Mouse (Mus musculus) T-cell, adult 2 months (primary cell): ENCODE results near the gene Cgn.
"Not testable (repeated sequence)": the region's sequence is repeated elsewhere in the genome, so short reads cannot be mapped to it uniquely, and the experiment has no call there.

Experiments used
- DNase-seq: peaks from one replicate; pipeline ENCODE4 v3.0.0; 2022; ENCODE audit warnings: low spot score

The Cgn gene

GRCm38 (mm10) chr3:94789516-94789915, 3.2 kb upstream of the Cgn start:
- DNase-seq, result no peak

- no peak for DNase-seq
Observed at GRCm38 (mm10) chr3:94789071-94789470, 2.8 kb upstream of the Cgn start.

GRCm38 (mm10) chr3:94787122-94787780, 959 bp upstream of the Cgn start:
- no peak for DNase-seq

GRCm38 (mm10) chr3:94785958-94786357, 334 bp downstream of the Cgn start:
- DNase-seq, result no peak

GRCm38 (mm10) chr3:94784171-94784701, 2.1 kb downstream of the Cgn start:
- DNase-seq, result no peak

DNA sequence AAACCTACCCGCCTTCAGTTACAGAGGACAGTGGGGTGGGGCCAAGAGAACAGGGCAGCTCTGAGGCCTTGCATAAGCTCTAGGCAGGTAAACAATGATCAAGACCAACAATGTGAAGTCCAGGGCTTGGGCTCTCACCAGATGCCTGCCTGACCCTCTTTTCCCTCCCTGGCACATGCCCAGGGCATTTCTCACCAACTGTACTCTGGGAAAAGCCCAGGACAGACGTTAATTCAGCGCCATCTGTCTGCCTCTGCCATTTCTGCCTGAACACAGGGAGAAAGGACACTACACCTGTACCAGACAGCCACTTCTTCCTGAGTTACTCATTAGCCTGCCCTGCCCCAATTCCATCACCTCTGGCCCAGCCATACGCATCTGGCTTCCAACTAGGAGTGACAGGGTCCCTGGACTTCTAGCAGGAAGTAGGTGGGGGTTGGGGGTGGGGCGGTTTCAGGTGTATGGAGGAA, 2.8 kb downstream of the Cgn start:
- no peak for DNase-seq

DNA sequence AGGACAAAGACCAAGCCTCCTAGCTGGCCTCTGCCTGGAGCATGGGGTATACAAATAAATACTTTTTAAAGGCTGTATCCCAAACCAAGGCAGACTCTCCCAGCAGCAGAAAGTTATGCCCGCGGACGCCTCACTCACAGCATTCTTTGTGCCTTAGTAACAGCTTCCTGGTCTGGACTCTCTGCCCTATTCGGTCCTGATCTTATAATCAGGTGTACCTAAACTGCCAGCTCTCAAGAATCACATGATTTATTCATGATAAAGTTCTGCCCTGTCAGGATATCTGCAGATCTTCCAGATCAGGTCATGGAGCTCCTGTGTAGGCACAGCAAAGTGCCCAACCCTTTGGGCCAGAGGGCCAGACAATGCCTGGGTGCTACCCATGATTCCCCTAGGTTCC, 3.4 kb downstream of the Cgn start:
- DNase-seq, result no peak

- no peak for DNase-seq
Observed at GRCm38 (mm10) chr3:94781356-94781755, 4.9 kb downstream of the Cgn start.

- DNase-seq, result no peak
Observed at GRCm38 (mm10) chr3:94775886-94776285, 10.4 kb downstream of the Cgn start.

DNA sequence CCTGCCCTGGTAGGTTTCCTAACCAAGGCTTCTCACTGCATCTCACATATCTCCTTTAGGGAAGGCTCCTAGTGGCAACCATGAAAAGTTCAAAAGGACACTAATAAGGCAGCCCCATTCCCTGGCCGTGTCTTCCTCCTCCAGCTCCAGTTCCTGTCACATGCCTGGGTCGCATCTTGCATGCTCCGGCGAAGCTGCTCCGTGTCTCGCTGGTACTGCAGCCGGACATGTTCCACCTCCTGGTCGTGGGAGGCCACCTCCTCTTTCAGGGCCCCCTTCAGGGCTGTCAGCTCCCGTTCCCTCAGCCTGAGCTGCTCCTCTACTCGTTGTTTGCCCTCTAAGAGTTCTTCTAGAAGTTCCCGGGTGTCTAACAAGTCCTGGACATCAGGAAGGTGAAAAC, 12.3 kb downstream of the Cgn start:
- peak; percentile 12 for DNase-seq

DNA sequence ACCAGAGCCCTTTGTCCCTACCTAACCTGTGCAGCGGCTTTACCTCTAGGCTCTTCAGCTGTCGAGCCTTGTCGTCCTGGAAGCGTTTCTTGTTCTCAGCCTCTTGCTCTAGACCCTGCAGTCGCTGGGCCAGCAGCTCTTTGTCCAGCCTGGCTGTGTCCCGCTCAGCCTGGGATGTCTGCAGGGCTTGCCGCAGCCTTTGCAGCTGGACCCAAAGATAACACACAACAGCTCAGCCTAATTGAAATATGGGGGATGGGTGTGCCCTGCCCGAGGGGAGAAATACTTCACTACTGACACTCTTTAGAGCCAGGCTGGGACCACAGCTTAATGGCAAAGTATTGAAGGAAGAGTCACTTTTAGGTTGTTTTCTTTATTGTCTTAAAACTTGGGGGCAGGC, 20.8 kb downstream of the Cgn start:
- DNase-seq, result not testable (repeated sequence)

DNA sequence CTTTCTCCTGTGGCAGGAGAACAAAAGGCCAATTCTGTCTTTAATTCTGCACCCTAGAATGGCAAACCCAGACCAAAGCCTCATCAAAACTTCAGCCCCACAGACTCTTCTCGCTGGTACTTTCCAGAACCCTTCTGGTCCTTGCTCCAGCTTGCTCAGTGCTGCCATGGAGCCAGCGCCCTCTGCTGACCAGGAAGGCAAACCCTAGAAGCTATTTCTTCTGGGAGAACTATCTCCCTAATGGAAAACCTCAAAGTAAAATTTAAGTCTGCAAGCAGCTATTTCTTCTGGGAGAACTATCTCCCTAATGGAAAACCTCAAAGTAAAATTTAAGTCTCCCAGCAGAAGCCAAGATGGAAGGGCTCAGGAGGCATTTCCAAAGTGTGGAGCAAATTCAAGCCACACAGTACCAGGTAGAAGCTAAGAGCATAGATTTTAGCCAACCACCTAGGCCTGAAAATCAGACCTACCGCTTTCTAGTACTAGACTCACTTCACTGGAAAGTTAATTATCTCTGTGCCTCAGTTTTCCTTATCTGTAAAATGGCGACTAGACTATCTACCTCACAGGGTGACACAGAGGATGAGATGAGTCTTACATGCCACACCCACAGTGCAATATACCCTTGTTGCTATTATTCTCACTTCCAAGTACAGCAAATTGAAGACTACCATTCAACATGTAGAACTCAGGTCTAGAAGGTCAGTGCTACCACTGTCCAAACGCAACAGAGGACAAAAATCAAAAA, 21.6 kb downstream of the Cgn start:
- not testable (repeated sequence) for DNase-seq

- peak; percentile 3 for DNase-seq
Observed at GRCm38 (mm10) chr3:94758427-94758826, 27.9 kb downstream of the Cgn start.

DNA sequence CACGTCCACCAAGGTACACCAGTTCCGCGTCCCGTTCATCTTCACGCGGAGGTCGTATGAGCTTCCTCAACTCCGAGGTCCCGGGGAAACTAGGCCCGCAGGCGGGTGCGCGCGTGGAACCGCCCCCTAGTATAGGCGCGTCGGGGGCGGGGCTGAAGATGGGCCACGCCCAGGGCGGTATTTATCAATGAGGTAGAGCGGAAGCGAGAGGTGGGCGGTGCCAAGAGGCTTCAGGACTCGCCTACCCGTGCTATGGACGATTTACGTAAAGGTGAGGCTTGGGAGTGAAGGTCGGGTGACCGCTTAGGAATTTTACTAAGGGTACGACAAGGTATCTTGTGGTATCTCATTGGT, 28.3 kb downstream of the Cgn start:
- peak; percentile 73 for DNase-seq

- DNase-seq, result not testable (repeated sequence)
Observed at GRCm38 (mm10) chr3:94757251-94758055, 28.8 kb downstream of the Cgn start.

- DNase-seq, result no peak
Observed at GRCm38 (mm10) chr3:94745691-94746090, 40.6 kb downstream of the Cgn start.

GRCm38 (mm10) chr3:94723637-94724036, 62.7 kb downstream of the Cgn start:
- not testable (repeated sequence) for DNase-seq

GRCm38 (mm10) chr3:94718253-94718652, 68.0 kb downstream of the Cgn start:
- DNase-seq, result not testable (repeated sequence)

DNA sequence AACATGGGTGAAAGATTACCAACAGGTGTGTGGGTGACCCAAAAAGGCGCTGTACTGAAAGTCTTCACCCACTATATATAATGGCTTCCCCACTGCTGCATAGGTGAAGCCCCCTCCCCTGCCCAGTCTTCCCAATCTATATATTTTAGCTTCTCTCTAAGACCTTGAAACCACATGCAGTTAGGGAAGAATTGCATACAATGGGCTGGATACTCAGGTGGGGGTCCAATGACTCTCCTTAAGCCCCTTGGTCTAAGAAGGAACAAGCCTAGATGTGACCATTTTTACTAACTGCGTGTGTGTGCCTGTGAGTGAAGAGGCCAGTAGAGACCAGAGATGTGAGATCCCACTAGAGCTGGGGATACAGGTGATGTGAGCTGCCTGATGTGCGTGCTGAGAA, 72.9 kb downstream of the Cgn start:
- not testable (repeated sequence) for DNase-seq

DNA sequence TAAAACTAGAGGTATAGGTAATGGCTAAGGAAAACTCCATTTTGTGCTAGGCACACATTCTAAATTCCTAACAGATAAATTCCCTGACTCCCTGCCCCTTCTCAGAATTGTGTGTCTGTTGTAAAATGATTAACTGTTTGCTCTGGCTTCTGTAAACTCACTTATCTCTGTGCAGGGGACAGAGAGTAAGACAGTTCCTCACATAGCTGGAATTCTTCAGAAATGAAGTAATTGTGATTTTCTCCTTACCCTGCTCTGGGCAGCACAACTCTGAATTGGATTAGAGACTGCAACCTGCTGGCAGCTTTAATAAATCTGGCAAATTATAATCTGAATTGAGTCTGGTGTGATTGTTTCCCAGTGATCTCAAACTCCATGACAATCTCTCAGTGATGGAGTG, 75.7 kb downstream of the Cgn start:
- not testable (repeated sequence) for DNase-seq
